In genomic region chr7:64659328-64659727, GRCm38 (mm10) we compare ENCODE assay signal across 21 mouse cellular contexts.
DNase-seq lines count a peak whose midpoint lies in the region; ATAC-seq lines count a peak whose summit lies in the region.
"Had no signal": no experiment of that assay in that cellular context is flagged by ENCODE, and none has a peak within 500 bp of the region (broad histone marks: within the 10 kb centered on the region; RNA-seq: fewer than 3 reads in every experiment).

No protein-coding gene starts in this region.

- peak; percentile 17 for DNase-seq in heart, adult 11 months
- no peak for DNase-seq in heart, postnatal 4 days
- DNase-seq: adrenal gland, adult 8-10 months; adrenal gland, postnatal 25 days; cerebellum, adult 18-20 months; cerebellum, adult 9-10 months; cerebellum, postnatal 14 days; gastrocnemius, postnatal 10 days; gastrocnemius, postnatal 36 days had no signal

- no peaks in the 10 kb centered on the region for H3K36me3 ChIP-seq in hindbrain, embryonic 12.5 days
- H3K36me3 ChIP-seq in hindbrain, embryonic 16.5 days (ENCODE audit: control insufficient read depth, insufficient read depth, low read length), result no peaks in the 10 kb centered on the region
- H3K36me3 ChIP-seq in neural tube, embryonic 12.5 days, result no peaks in the 10 kb centered on the region
- H3K36me3 ChIP-seq in neural tube, embryonic 15.5 days, result no peaks in the 10 kb centered on the region
- H3K36me3 ChIP-seq: forebrain, embryonic 10.5 days; hindbrain, embryonic 15.5 days had no signal

- no peaks in the 10 kb centered on the region for H3K9me3 ChIP-seq in hindbrain, embryonic 12.5 days (replicated peaks)
- no peaks in the 10 kb centered on the region for H3K9me3 ChIP-seq in hindbrain, embryonic 16.5 days (ENCODE audit: control insufficient read depth, low read length)
- 0 out of 2 replicates have a peak, but pooled peaks cover 3% of the 10 kb centered on the region for H3K9me3 ChIP-seq in neural tube, embryonic 12.5 days
- no peaks in the 10 kb centered on the region for H3K9me3 ChIP-seq in neural tube, embryonic 15.5 days (replicated peaks)
- H3K9me3 ChIP-seq: forebrain, embryonic 10.5 days; forebrain, embryonic 13.5 days; hindbrain, embryonic 15.5 days had no signal

- H3K27ac ChIP-seq in hindbrain, embryonic 12.5 days, result 0 out of 2 replicates have a peak overlapping the region, but pooled peaks have one; percentile 23
- no peak overlapping the region for H3K27ac ChIP-seq in hindbrain, embryonic 16.5 days (ENCODE audit: low read depth, low read length)
- no peak overlapping the region for H3K27ac ChIP-seq in neural tube, embryonic 12.5 days
- H3K27ac ChIP-seq in neural tube, embryonic 15.5 days (replicated peaks), result no peak overlapping the region
- H3K27ac ChIP-seq: forebrain, embryonic 10.5 days; forebrain, embryonic 13.5 days; hindbrain, embryonic 15.5 days had no signal

- 34% methylated on average over 8 of the region's 8 CpGs for WGBS in hindbrain, embryonic 12.5 days
- WGBS in hindbrain, embryonic 16.5 days, result 25% methylated on average over 8 of the region's 8 CpGs
- WGBS in neural tube, embryonic 12.5 days, result 22% methylated on average over 8 of the region's 8 CpGs
- 22% methylated on average over 8 of the region's 8 CpGs for WGBS in neural tube, embryonic 15.5 days

- H3K4me1 ChIP-seq in hindbrain, embryonic 12.5 days, result peaks cover 22% of the 10 kb centered on the region
- H3K4me1 ChIP-seq in hindbrain, embryonic 16.5 days (ENCODE audit: control insufficient read depth, insufficient read depth, low read depth, low read length), result peaks cover 4% of the 10 kb centered on the region
- peaks cover 22% of the 10 kb centered on the region for H3K4me1 ChIP-seq in neural tube, embryonic 12.5 days
- peaks cover 22% of the 10 kb centered on the region for H3K4me1 ChIP-seq in neural tube, embryonic 15.5 days
- H3K4me1 ChIP-seq: forebrain, embryonic 10.5 days had no signal

- no peak for ATAC-seq in hindbrain, embryonic 12.5 days (ENCODE audit: low FRiP score)
- ATAC-seq in hindbrain, embryonic 16.5 days, result no peak
- peak; percentile 55 for ATAC-seq in neural tube, embryonic 12.5 days (ENCODE audit: low FRiP score, low read depth)
- ATAC-seq in neural tube, embryonic 15.5 days (ENCODE audit: low FRiP score), result no peak
- ATAC-seq: activated CD4-positive, CD25-positive, alpha-beta regulatory T cell, adult 4 months; forebrain, embryonic 13.5 days; forebrain, embryonic 16.5 days; inflammation-experienced regulatory T-cells, adult 6 months; intestine, embryonic 16.5 days had no signal

- H3K9ac ChIP-seq in hindbrain, embryonic 12.5 days, result no peak overlapping the region
- H3K9ac ChIP-seq in hindbrain, embryonic 16.5 days (ENCODE audit: low read depth, low read length), result no peak overlapping the region
- H3K9ac ChIP-seq in neural tube, embryonic 12.5 days, result no peak overlapping the region
- no peak overlapping the region for H3K9ac ChIP-seq in neural tube, embryonic 15.5 days (replicated peaks)
- H3K9ac ChIP-seq: forebrain, embryonic 13.5 days; hindbrain, embryonic 15.5 days had no signal

- H3K27me3 ChIP-seq in hindbrain, embryonic 12.5 days, result no peaks in the 10 kb centered on the region
- no peaks in the 10 kb centered on the region for H3K27me3 ChIP-seq in hindbrain, embryonic 16.5 days (replicated peaks; ENCODE audit: control insufficient read depth, insufficient read depth, low read length)
- no peaks in the 10 kb centered on the region for H3K27me3 ChIP-seq in neural tube, embryonic 12.5 days (replicated peaks)
- no peaks in the 10 kb centered on the region for H3K27me3 ChIP-seq in neural tube, embryonic 15.5 days (replicated peaks)
- H3K27me3 ChIP-seq: forebrain, embryonic 13.5 days; hindbrain, embryonic 15.5 days had no signal

- no peak overlapping the region for H3K4me3 ChIP-seq in hindbrain, embryonic 12.5 days
- no peak overlapping the region for H3K4me3 ChIP-seq in hindbrain, embryonic 16.5 days (ENCODE audit: low read length)
- H3K4me3 ChIP-seq in neural tube, embryonic 12.5 days, result no peak overlapping the region
- no peak overlapping the region for H3K4me3 ChIP-seq in neural tube, embryonic 15.5 days (replicated peaks)
- H3K4me3 ChIP-seq: forebrain, embryonic 10.5 days; forebrain, embryonic 13.5 days; hindbrain, embryonic 15.5 days had no signal

- H3K4me2 ChIP-seq in hindbrain, embryonic 12.5 days (replicated peaks), result no peak overlapping the region
- no peak overlapping the region for H3K4me2 ChIP-seq in hindbrain, embryonic 16.5 days (ENCODE audit: low read length)
- no peak overlapping the region for H3K4me2 ChIP-seq in neural tube, embryonic 12.5 days (replicated peaks)
- H3K4me2 ChIP-seq in neural tube, embryonic 15.5 days, result no peak overlapping the region
- H3K4me2 ChIP-seq: forebrain, embryonic 13.5 days; heart, embryonic 11.5 days; hindbrain, embryonic 15.5 days had no signal
